Mouse (Mus musculus) layer of hippocampus, postnatal 10 days (tissue): ENCODE measurements around the gene Dmpk. TPM values are rescaled to one million over a fixed set of nuclear protein-coding genes. Genes with fewer than 3 reads are reported as not detected.

ENCODE experiments used
- DNase-seq, 2 experiments: peaks; one replicate each; pipeline ENCODE4 v3.0.0; 2021; ENCODE audit warnings: low spot score in 2 of 2
- microRNA-seq, 2 experiments: library from miRNA; unstranded; fragments of <30 nt; microRNA quantifications; one replicate each; pipeline ENCODE4 v1.2.0; 2021
- total RNA-seq, 2 experiments: library from RNA; stranded (reverse); gene quantifications; 2 replicates each; pipeline ENCODE4 v1.2.3; 2021

Dmpk gene
- total RNA-seq, 2 experiments from 2014 or later: 33.3 to 37.2 TPM

DNA sequence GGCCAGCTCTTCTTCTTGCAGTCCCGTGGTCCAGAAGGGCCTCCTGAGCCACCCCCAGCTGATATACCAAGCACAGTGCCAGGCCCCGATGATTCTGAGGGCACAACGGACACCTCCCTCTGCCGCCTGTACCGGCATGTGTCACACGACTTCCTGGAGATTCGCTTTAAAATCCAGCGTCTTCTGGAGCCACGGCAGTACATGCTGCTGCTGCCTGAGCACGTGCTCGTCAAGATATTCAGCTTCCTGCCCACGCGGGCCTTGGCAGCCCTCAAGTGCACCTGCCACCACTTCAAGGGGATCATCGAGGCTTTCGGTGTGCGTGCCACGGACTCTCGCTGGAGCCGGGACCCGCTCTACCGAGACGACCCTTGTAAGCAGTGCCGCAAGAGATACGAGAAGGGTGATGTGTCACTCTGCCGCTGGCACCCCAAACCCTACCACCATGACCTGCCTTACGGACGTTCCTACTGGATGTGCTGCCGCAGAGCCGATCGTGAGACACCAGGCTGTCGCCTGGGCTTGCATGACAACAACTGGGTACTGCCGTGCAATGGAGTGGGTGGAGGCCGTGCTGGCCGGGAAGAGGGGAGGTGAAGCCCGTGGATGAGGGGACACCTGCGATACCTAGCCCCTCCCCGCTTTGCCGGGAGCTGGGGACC is 53.2 kb downstream of the Dmpk start:
- DNase-seq: peak in 1 of 2 experiments; percentile 36

DNA sequence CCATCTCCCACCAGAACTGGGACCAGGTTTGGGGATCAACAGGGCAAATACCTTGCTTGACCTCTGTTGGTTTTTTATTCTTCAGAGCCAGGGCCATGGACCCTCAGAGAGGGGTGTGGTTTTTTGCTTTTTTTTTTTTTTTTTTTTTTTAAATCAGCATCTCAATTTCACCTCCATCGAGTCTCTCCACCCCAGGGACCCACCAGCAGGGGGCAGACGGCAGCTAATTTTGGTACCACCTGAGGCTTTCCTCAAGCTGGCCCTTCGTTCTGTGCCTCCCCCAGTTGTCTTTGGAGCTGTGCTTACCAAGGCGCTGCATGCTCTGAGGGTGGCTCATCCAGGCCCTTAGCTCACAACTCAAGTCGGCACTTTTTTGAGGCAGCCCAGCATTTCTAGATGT is 53.7 kb downstream of the Dmpk start:
- peak; percentile 74 to 76 for DNase-seq

Small RNA genes lying within 50 kb of the gene (microRNA-seq; reads per million reads assigned to microRNA genes)
- 3.1 to 5.4 reads per million in 2 experiments for gene Mir3100

Other genes starting within 250 kb of the Dmpk start
- gene Mill2, start 243.9 kb upstream of the Dmpk start, total RNA-seq: 1 to 10 TPM; 1.5 to 2.2 TPM
- gene Pglyrp1, start 212.5 kb upstream of the Dmpk start, total RNA-seq: 10 to 100 TPM; 22.0 to 27.9 TPM
- gene Ccdc61, start 173.4 kb upstream of the Dmpk start, total RNA-seq: 10 to 100 TPM; 11.9 to 14.4 TPM
- 100 to 1,000 TPM; 106 to 112 TPM for gene Nova2, start 158.0 kb upstream of the Dmpk start, total RNA-seq
- gene Nanos2, start 96.4 kb upstream of the Dmpk start, total RNA-seq: 1 to 10 TPM in 1 of 2 experiments, under 1 TPM in 1; 0.91 to 1.3 TPM
- gene Mypop, start 92.6 kb upstream of the Dmpk start, total RNA-seq: 10 to 100 TPM; 28.0 to 29.1 TPM
- gene Irf2bp1, start 79.8 kb upstream of the Dmpk start, total RNA-seq: 10 to 100 TPM; 45.5 to 49.7 TPM
- gene Foxa3, start 60.3 kb upstream of the Dmpk start, total RNA-seq: not detected
- 10 to 100 TPM; 88.4 to 90.2 TPM for gene Sympk, start 59.5 kb upstream of the Dmpk start, total RNA-seq
- under 1 TPM; 0.21 to 0.58 TPM for gene Rsph6a, start 29.2 kb upstream of the Dmpk start, total RNA-seq
- gene Dmwd, start 7.6 kb upstream of the Dmpk start, total RNA-seq: 100 to 1,000 TPM; 141 to 148 TPM
- 1 to 10 TPM; 2.0 to 2.2 TPM for gene Six5, start 10.7 kb downstream of the Dmpk start, total RNA-seq
- 1 to 10 TPM; 1.1 to 1.7 TPM for gene Gm4969, start 34.5 kb downstream of the Dmpk start, total RNA-seq
- gene Fbxo46, start 36.0 kb downstream of the Dmpk start, total RNA-seq: 10 to 100 TPM; 11.5 to 13.9 TPM
- gene Qpctl, start 65.4 kb downstream of the Dmpk start, total RNA-seq: 10 to 100 TPM; 20.9 to 22.8 TPM
- gene Snrpd2, start 65.9 kb downstream of the Dmpk start, total RNA-seq: 100 to 1,000 TPM in 1 of 2 experiments, 10 to 100 TPM in 1; 94.1 to 100 TPM
- gene Gipr, start 82.3 kb downstream of the Dmpk start, total RNA-seq: 1 to 10 TPM; 3.0 to 4.1 TPM
- 100 to 1,000 TPM; 183 to 198 TPM for gene Eml2, start 92.6 kb downstream of the Dmpk start, total RNA-seq
- gene Gpr4, start 128.7 kb downstream of the Dmpk start, total RNA-seq: 1 to 10 TPM; 3.5 to 3.6 TPM
- 10 to 100 TPM; 36.2 to 37.8 TPM for gene Opa3, start 144.5 kb downstream of the Dmpk start, total RNA-seq
- 10 to 100 TPM; 26.4 to 27.3 TPM for gene Vasp, start 188.0 kb downstream of the Dmpk start, total RNA-seq
- gene Ppm1n, start 196.2 kb downstream of the Dmpk start, total RNA-seq: under 1 TPM in 1 of 2 experiments, not detected in 1; 0.31 TPM
- 100 to 1,000 TPM; 118 to 127 TPM for gene Rtn2, start 198.8 kb downstream of the Dmpk start, total RNA-seq
- gene Fosb, start 226.2 kb downstream of the Dmpk start, total RNA-seq: 1 to 10 TPM; 1.4 to 2.0 TPM